Mouse (Mus musculus) thymus, postnatal 14 days (tissue): ENCODE results near the gene Myoz1.
"Not testable (repeated sequence)": the region's sequence is repeated elsewhere in the genome, so short reads cannot be mapped to it uniquely, and the experiment has no call there.

Experiments
- DNase-seq: peaks from one replicate; pipeline ENCODE4 v3.0.0; 2021

Myoz1 gene

DNA sequence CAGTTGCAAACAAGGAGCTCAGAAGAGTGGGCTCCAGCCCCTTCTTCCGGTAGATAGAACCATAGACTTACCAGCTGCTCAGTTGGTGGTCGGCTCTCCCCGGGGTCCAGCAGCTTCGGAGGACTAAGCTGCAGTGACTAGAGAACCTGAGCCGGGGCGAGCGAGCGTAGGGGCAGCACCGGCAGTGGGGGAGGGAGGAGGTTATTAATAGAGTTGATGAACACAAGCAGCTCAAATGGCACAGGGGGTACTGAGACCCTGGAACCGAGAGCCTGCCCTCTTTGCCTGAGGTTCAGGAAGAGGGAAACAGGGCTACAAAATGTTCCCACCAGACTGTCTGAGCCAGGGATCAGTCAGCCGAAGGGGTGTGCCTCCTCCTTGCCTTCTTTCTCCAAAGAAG lies at the start of gene Myoz1:
Myoz1 (minus strand) TSS at position 180 of the 400 bp plus-strand sequence.
- DNase-seq, result no peak

DNA sequence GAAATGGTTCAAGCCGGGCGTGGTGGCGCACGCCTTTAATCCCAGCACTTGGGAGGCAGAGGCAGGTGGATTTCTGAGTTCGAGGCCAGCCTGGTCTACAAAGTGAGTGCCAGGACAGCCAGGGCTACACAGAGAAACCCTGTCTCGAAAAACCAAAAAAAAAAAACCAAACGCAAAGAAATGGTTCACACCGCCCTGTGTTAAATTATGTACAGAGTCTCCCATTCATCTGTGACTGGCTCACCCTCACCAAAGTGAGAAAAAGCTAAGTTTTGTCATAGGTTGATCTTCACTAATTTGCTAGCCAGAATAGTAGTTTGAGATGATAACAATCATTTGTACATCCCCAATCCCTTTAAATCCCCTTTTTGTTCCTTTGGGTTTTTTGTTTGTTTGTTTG lies 47.1 kb upstream of the Myoz1 start:
- DNase-seq, result not testable (repeated sequence)

DNA sequence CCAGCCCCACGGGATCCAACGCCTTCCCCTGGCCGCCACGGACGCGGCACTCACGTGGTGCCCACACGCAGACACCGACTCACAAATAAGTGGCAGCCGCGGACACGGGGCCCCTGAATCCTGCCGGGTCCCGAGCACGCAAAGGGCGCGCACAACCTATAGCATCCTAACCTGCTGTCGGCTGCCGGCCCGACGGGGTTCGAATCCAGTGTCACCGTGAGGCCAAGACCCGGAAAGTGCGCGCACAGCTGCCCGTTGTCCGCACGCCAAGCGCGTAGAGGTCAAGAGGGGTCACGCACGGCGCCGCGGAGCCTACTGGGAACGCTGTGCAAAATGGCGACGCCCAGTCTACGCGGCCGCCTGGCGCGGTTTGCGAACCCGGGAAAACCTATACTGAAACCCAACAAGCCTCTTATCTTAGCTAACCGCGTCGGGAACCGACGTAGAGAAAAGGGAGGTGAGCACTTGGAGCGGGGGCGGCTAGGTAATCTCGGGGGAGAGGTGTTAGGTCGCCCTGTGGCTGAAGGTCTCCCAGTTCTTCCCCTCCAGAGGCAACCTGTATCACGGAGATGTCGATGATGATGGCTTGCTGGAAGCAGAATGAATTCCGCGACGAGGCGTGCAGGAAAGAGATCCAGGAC lies 46.5 kb upstream of the Myoz1 start, which contains the start of gene Chchd1:
Chchd1 (plus strand) TSS at position 266 of the 641 bp plus-strand sequence.
- peak; percentile 85 for DNase-seq

DNA sequence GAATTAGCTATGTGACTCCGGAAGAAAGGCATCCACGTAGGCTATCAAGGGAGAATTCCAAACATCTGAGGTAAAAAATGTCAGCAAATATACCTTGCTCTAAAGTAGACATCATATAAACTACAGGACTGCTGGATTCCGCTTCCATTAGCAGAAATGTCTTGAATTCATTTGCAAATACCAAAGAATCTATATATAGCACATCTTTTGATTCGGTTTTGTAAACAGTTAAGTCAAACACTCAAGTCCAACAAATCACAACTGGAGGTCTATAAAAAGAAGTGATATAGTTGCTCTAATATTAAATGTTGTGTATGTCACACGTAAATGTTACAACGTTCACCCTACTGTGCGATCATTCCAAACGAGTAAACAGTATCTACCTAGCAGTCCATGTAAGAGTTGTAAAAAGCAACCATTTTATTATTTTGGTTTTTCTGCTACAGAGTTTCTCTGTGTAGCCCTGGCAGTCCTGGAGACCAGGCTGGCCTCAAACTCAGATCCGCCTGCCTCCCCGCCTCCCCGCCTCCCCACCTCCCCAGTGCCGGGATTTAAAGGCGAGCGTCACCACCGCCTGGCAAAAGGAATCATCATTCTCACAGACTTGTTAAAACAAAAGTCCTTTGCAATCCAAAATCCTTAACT lies 45.9 kb upstream of the Myoz1 start:
- DNase-seq, result no peak

DNA sequence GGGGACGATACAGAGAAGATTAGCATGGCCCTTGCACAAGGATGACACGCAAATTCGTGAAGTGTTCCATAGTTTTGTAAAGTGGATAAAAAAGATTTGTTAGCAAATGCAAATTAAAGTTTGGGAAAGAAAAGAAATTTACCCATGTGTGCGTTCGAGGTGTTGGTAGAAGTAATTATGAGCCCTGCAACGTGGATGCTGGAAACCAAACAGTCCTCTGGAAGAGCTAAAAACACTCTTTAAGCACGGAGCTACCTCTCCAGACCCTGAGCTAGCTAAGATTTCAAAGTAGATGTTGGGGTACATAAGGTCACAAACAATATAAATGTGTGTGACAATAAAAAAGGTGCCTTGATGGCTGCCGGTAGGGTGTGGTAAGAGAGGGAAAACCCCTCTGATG lies 45.2 kb upstream of the Myoz1 start:
- no peak for DNase-seq

DNA sequence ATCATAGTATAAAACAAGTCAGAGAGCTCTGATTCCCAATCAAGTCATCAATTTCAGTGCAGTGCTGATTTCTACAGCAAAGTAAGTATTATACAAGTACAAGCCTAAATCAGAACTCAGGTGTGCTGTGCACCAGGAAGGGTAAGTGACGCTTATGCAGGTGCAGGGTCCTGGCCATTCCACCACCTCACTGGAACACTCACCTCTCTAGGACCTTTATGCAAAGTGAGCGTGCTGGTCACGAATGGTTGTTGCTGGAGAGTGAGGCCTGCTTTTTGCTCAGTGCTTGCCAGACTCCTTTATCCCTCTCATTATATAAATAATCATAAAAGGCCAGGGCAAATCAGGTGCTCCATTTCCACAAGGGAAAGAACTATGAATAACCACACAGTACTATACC lies 44.0 kb upstream of the Myoz1 start:
- DNase-seq, result no peak

DNA sequence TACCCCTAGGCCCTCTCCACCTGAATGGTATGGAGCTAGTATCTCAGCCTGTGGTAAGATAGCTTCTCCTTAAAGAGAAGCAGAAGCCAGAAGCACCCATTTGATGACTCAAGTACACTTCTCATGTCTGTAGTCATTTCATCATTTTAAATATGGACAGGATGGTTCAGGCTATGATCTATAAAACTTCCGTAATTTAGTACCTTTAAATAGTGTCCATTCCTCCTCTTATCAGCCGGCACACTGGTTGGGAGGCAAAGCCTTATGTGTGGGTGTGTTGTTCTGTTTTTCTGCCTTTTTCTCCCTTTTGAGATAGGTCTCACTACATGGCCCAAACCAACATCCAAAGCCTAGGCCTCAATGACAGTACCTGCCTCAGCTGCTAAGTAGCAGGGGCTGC lies 42.2 kb upstream of the Myoz1 start:
- no peak for DNase-seq

DNA sequence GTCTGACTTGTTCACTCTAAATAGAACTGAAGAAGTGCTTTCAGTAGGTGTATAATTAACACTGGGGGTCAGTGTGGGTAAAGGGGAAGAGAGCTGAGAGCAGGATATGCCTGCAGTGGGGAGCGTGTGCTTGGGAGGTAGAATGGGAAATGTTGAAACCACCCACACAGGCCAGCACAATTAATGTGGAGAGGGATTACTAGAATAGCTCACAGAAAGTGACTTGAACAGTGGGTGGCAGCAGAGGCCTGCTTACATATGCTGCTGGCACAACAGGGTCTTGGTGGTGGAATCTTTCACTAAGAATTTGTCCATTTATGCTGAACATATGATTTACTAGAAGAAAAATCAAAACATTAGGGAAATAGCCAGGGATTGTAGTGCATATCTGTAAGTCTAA lies 40.6 kb upstream of the Myoz1 start:
- peak; percentile 64 for DNase-seq

DNA sequence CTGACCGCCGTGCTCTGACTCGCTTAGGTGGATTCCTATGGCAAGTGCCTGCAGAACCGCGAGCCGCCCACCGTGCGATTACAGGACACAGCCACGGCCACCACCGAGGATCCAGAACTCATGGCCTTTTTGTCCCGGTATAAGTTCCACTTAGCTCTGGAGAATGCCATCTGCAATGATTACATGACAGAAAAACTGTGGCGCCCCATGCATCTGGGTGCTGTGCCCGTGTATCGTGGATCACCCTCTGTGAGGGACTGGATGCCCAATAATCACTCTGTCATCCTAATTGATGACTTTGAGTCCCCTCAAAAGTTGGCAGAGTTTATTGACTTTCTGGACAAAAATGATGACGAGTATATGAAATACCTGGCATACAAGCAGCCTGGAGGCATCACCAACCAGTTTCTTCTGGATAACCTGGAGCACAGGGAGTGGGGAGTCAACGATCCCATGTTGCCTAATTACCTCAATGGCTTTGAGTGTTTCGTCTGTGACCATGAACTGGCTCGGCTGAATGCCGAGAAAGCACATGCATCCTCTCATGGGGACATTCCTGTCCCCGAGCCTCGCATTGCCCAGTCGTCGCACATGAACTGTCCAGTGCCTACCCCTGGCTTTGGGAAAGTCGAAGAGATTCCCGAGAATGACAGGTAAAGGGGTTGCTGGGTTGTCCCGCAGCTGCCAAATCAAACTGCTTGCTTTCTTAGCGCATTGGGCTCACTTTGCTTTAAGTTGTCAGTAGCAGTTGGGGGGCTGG lies 39.6 kb upstream of the Myoz1 start:
- no peak for DNase-seq

DNA sequence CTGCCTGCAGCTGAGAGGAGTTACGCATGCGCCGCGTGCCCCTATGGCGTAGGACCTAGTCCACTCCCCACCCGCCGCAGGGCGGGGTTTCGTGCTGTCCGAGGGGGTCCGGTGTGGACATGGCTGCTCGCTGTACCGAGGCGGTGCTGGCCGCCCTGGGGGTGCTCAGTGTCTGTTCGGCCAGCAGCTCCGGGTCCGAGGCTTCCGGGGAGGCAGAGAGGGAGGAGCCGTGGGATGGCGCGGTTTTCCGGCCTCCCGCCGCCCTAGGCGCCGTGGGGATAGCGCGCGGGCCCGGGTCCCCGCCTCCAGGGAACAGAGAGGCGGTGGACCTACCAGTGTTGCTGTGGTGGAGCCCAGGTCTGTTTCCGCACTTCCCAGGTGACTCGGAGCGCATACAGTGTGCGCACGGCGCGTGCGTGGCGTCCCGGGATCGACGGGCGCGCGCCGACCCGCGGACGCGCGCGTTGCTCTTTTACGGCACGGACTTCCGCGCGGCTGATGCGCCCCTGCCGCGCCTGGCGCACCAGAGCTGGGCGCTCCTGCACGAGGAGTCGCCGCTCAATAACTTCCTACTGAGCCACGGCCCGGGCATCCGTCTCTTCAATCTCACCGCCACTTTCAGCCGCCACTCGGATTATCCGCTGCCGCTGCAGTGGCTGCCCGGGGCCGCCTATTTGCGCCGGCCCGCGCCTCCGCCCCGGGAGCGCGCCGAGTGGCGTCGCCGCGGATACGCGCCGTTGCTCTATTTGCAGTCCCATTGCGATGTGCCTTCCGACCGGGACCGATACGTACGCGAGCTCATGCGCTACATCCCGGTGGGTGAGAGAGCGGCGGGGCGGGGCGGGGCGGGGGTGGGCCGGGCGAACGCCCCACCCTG lies 38.8 kb upstream of the Myoz1 start, which contains the start of gene Fut11:
Fut11 (plus strand) TSS at position 85 of the 877 bp plus-strand sequence.
- peak; percentile 82 for DNase-seq

DNA sequence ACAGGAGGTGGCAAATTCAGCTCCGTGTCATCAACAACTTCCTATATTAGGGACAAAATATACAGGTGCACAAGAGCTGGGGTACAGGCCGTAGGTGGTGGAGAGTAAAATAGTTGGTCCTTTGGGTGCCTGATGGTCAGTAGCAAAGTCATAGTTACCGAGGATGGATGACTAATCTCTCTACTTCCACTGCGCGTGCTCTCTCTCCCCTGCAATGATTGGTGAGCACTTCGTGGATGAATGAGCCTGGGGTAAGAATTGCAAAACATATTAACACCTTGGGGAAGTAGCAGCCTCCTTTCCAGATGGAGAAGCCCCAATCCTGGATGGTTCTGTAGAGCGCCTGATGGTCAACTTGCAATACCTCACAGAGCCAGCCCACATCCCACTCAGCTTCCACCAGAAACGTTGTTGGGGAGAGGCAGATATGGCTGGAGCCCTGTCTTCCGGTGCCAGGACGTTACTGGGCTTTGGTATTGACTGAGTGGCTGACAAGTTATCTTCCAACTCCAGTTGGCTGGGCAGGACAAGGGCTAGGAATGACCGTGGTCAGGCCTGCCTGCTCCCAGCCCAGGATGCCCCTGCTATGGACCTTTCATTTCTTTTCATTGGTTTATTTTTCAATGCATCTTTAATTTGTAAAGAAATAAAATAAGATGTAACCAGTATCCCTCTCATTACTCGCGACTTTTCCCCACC lies 38.0 kb upstream of the Myoz1 start:
- DNase-seq, result no peak

DNA sequence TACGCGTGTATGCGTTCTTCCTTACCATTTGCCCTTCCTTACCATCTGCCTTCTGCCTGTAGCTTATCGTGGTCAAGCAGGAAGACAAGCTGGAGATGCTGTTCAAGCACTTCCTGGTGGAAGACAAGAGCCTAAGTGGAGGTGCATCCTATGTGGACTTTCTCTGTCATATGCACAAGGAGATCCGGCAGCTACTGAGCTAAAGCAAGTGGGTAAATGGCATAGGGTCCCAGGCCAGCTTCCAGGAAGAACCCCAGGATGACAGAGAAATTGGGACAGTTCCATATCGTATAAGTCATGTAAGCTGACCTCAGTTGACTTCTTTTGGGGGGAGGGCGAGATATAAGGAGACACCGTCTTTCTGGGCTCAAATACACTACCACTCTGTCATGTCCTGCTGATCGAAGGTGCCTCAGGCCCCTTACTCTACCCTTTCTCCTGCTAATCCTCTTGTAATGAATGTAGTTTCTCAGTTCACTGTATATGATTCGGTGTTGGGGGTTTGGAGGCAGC lies 37.3 kb upstream of the Myoz1 start:
- DNase-seq, result no peak

DNA sequence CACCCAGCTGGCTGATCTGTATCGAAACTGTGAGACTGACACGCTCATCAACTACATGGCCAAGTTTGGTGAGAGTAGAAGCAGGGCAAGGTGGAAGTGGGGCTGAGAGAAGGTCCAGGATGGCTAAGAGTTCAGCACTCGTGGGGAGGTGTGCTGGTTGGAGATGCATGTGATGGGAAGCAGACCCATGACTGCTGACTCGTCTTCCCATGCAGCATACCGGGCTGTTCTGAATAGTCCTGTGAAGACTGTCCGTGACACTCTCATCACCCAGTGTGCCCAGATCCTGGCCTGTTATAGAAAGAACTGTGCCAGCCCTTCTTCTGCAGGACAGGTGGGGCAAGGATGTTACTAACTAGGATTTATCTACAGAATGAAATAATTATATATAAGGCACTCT lies 35.4 kb upstream of the Myoz1 start:
- no peak for DNase-seq

DNA sequence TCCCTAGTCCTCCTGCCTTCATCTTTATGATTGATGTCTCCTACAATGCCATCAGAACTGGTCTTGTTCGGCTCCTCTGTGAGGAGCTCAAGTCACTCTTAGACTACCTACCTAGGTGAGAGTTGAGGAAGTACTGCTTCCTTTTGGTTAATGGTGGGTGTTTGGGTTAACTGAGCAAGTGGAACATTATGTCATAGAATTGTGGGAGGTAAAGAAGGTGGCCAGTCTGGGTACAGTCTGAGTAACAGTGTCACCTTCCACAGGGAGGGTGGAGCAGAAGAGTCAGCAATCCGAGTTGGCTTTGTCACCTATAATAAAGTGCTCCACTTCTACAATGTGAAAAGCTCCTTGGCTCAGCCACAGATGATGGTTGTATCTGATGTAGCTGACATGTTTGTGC lies 32.7 kb upstream of the Myoz1 start:
- no peak for DNase-seq

DNA sequence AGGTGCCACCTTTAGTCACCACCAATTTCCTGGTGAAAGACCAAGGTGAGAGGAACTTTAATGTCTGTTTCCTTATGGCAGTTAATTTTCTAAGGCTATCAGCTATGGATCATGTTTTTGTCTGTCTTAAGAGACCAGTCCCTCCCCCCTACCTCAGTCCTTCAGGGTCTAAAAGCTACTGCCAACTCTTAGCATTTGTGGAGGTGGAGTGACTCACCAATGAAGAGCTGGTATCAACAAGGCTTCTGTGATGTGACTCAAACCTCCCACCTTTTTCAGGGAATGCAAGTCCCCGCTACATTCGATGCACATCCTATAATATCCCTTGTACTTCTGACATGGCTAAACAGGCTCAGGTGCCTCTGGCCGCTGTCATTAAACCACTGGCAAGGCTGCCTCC lies 30.2 kb upstream of the Myoz1 start:
- DNase-seq, result no peak

DNA sequence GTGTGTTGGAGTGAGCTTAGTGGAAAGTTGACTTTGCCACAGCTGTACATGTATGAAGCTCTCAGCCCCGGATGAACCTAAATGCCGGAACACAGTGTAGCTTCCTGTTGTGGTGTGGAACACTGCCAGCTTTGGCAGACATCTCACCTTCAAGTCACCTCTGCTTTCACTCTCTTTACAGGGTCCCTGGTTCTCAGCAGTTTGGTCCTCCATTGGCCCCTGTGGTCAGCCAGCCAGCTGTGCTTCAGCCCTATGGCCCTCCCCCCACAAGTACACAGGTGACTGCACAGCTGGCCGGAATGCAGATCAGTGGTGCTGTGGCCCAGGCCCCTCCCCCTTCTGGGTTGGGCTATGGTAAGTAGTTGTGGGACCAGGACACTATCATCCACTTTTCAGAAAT lies 26.2 kb upstream of the Myoz1 start:
- peak; percentile 75 for DNase-seq

DNA sequence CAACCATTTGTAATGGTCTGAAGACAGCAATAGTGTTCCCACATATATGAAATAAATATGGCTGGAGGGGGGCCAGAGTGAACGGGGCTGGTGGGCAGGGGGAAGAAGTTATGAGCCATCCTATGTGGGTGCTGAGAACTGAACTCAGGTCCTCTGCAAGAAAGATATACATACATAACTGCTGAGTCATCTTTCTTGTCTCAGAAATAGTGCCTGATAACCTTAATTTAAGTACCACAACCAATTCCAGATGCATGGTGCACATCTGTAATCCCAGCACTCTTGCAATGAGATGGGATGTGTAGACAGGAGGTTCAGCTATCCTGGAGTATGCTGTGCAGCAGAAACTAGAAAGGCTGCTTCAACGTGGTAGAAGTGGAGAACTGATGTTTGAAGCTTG lies 25.4 kb upstream of the Myoz1 start:
- no peak for DNase-seq

DNA sequence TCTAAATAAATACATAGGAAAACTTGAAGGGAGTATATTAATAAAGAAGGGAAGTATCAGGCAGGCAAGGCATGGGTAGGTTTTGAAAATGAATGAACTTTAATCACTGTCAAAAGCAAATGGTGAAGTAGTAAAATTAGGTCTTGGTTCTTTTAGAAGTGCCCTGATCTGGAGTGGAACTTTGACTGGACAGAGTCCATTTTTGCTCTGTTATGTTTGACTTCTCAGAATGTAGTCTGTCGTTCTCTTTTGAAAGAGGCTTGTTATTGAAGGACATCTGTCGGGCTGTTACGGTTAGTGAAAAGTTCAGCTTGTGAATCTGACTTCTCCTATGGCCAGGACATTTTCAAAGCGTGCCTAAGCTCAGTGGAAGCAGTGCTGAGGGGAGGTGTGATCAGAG lies 21.6 kb upstream of the Myoz1 start:
- DNase-seq, result no peak

DNA sequence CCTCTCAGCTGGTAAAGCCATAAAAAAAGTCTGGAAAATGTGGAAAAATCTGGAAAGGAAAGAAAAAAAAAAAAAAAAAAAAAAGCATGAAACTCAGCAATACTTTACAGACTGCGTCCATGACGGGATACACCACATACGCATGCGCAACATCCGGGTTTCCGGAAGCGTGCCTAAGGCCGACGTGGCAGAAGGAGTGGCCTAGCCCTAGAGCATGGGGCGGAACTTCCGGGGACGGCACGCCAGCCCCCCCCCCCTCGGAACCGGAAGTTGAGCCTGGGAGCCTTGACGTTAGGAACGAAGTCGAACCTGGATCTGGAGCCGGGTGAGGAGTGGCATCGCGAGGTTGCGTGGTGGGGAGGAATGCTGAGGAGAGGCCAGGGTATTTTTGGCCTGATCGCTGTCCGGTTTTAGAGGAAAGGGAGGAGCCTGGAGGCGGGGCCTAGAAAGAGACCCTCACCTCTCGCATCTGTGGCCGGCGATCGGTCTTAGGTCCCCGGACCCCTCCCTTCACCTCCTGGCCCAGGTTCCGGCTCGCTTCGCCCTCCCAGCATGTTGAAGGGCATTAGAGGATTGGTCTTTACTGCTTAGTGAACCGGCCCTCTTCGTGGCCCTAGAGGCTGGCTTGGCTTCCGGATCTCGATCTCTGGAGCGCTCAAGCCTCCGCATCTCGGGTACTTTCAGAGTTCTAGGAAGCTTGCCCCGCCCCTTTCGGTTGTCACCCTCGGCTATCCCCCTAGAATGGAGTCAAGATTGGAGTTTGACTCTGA lies 17.9 kb upstream of the Myoz1 start, which contains the start of gene Sec24c:
Sec24c (plus strand) TSS at position 245 of the 770 bp plus-strand sequence.
- DNase-seq, result peak; percentile 98

DNA sequence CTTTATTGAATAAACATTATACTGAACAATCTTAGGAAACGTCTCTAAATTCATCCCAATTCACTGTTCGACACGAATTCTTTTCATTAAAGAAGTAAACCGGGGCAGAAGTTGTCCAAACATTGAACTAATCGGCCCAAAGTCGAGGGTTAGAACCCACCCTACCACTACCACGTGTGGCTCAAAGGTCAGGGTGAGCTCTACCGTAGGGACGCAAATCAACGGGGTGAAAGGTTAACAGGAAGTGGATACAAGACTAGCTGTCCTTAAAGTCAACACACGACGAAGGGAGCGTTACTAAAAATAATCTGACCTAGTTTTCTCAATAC lies 17.4 kb upstream of the Myoz1 start:
- no peak for DNase-seq

DNA sequence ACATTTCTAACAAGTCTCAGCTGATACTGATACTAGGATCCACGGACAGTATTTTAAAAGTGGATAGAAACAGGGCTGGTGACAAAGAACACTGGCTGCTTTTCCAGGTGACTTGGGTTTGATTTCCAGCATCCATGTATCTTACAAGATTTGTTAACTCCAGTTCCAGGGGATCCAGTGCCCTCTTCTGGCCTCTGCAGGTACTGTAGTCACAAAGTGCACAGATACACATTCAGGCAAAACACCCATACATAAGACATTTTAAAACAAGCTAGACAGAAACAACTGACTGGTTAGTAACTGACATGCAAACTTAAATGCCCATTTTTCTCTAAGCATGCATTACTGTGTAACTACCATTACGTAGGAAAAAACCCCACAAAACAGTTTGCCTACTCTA lies 16.6 kb upstream of the Myoz1 start:
- DNase-seq, result peak; percentile 50
